Mouse (Mus musculus): ENCODE results near the gene Kansl2.

- TF ChIP-seq CTCF (conservative IDR thresholded peaks at IDR 0.05; ENCODE audit: low read length) (no peak), POU5F1 (IDR thresholded peaks at IDR 0.05; ENCODE audit: borderline replicate concordance, low read length) (no peak)
These were observed 21.8 kb upstream of the Kansl2 start for GRCm38 (mm10) chr15:98555881-98556280.
